Mouse (Mus musculus): ENCODE measurements at regions not wholly inside any gene's neighbourhood (a gene's known extent, or its start where the extent isn't known, plus 50 kb on each side); places are given as distances from the start of the nearest gene placed in this dataset.

- Histone ChIP-seq H3K27ac (ENCODE audit: low read depth, low read length) (peak overlapping the region; percentile 75), H3K36me3 (ENCODE audit: control insufficient read depth, insufficient read depth, low read length) (no peaks in the 10 kb centered on the region), H3K4me3 (ENCODE audit: low read depth, low read length) (no peak overlapping the region), H3K9me3 (replicated peaks; ENCODE audit: control insufficient read depth, low read length) (0 out of 2 replicates have a peak, but pooled peaks cover 5% of the 10 kb centered on the region), H3K4me1 (ENCODE audit: control insufficient read depth, insufficient read depth, low read length) (peaks cover 15% of the 10 kb centered on the region), H3K9ac (ENCODE audit: low read length) (peak overlapping the region; percentile 46), H3K4me2 (ENCODE audit: low read length) (peak overlapping the region; percentile 22), H3K27me3 (replicated peaks; ENCODE audit: control insufficient read depth, insufficient read depth, low read length) (no peaks in the 10 kb centered on the region)
- DNase-seq (ENCODE audit: low spot score): peak; percentile 91
- peak; percentile 92 for ATAC-seq
- WGBS: 2% methylated on average over 21 of the region's 21 CpGs
Measured at GRCm38 (mm10) chr19:56029428-56030281, 257.3 kb upstream of the Habp2 start.

GRCm38 (mm10) chr19:56030401-56030925 is 256.5 kb upstream of the Habp2 start:
- Histone ChIP-seq H3K36me3 (ENCODE audit: control insufficient read depth, insufficient read depth, low read length) (no peaks in the 10 kb centered on the region), H3K4me3 (ENCODE audit: low read depth, low read length) (no peak overlapping the region), H3K4me1 (ENCODE audit: control insufficient read depth, insufficient read depth, low read length) (peaks cover 15% of the 10 kb centered on the region), H3K27me3 (replicated peaks; ENCODE audit: control insufficient read depth, insufficient read depth, low read length) (no peaks in the 10 kb centered on the region), H3K27ac (ENCODE audit: low read depth, low read length) (peak overlapping the region; percentile 75), H3K4me2 (ENCODE audit: low read length) (no peak overlapping the region), H3K9me3 (replicated peaks; ENCODE audit: control insufficient read depth, low read length) (0 out of 2 replicates have a peak, but pooled peaks cover 5% of the 10 kb centered on the region), H3K9ac (ENCODE audit: low read length) (no peak overlapping the region)
- ATAC-seq (no peak), DNase-seq (ENCODE audit: low spot score) (peak; percentile 26)
- 41% methylated on average over 4 of the region's 4 CpGs for WGBS

- WGBS: 59% methylated on average over 4 of the region's 4 CpGs
- no peak for DNase-seq (ENCODE audit: low spot score)
- Histone ChIP-seq H3K9me3 (replicated peaks; ENCODE audit: control insufficient read depth, low read length) (no peaks in the 10 kb centered on the region), H3K4me3 (ENCODE audit: low read depth, low read length) (no peak overlapping the region), H3K4me1 (ENCODE audit: control insufficient read depth, insufficient read depth, low read length) (peaks cover 9% of the 10 kb centered on the region), H3K36me3 (ENCODE audit: control insufficient read depth, insufficient read depth, low read length) (no peaks in the 10 kb centered on the region), H3K4me2 (ENCODE audit: low read length) (no peak overlapping the region), H3K9ac (ENCODE audit: low read length) (no peak overlapping the region), H3K27ac (ENCODE audit: low read depth, low read length) (no peak overlapping the region), H3K27me3 (replicated peaks; ENCODE audit: control insufficient read depth, insufficient read depth, low read length) (no peaks in the 10 kb centered on the region)
- ATAC-seq: no peak
Measured at GRCm38 (mm10) chr19:56034552-56034951, 252.4 kb upstream of the Habp2 start.

GRCm38 (mm10) chr19:56037584-56037983 is 249.4 kb upstream of the Habp2 start:
- Histone ChIP-seq H3K4me2 (ENCODE audit: low read length) (no peak overlapping the region), H3K36me3 (ENCODE audit: control insufficient read depth, insufficient read depth, low read length) (no peaks in the 10 kb centered on the region), H3K27ac (ENCODE audit: low read depth, low read length) (no peak overlapping the region), H3K4me3 (ENCODE audit: low read depth, low read length) (no peak overlapping the region), H3K9me3 (replicated peaks; ENCODE audit: control insufficient read depth, low read length) (no peaks in the 10 kb centered on the region), H3K4me1 (ENCODE audit: control insufficient read depth, insufficient read depth, low read length) (no peaks in the 10 kb centered on the region), H3K27me3 (replicated peaks; ENCODE audit: control insufficient read depth, insufficient read depth, low read length) (no peaks in the 10 kb centered on the region), H3K9ac (ENCODE audit: low read length) (no peak overlapping the region)
- WGBS: 87% methylated on average over 3 of the region's 3 CpGs
- ATAC-seq: no peak
- no peak for DNase-seq (ENCODE audit: low spot score)

- peak; percentile 20 for DNase-seq (ENCODE audit: low spot score)
- Histone ChIP-seq H3K27ac (ENCODE audit: low read depth, low read length) (no peak overlapping the region), H3K27me3 (replicated peaks; ENCODE audit: control insufficient read depth, insufficient read depth, low read length) (no peaks in the 10 kb centered on the region)
Measured at GRCm38 (mm10) chr19:56039091-56040004, 247.6 kb upstream of the Habp2 start.

GRCm38 (mm10) chr19:56041930-56042329 is 245.0 kb upstream of the Habp2 start:
- Histone ChIP-seq H3K4me3 (ENCODE audit: low read depth, low read length) (no peak overlapping the region), H3K27me3 (replicated peaks; ENCODE audit: control insufficient read depth, insufficient read depth, low read length) (no peaks in the 10 kb centered on the region), H3K4me1 (ENCODE audit: control insufficient read depth, insufficient read depth, low read length) (no peaks in the 10 kb centered on the region), H3K36me3 (ENCODE audit: control insufficient read depth, insufficient read depth, low read length) (no peaks in the 10 kb centered on the region), H3K9me3 (replicated peaks; ENCODE audit: control insufficient read depth, low read length) (no peaks in the 10 kb centered on the region), H3K9ac (ENCODE audit: low read length) (no peak overlapping the region), H3K27ac (ENCODE audit: low read depth, low read length) (no peak overlapping the region), H3K4me2 (ENCODE audit: low read length) (no peak overlapping the region)
- 96% methylated on average over 3 of the region's 3 CpGs for WGBS
- no peak for ATAC-seq
- DNase-seq (ENCODE audit: low spot score): no peak

More at GRCm38 (mm10) chr19:56039091-56040004, 247.6 kb upstream of the Habp2 start:
- Histone ChIP-seq H3K9me3 (replicated peaks; ENCODE audit: control insufficient read depth, low read length) (no peaks in the 10 kb centered on the region), H3K4me2 (ENCODE audit: low read length) (no peak overlapping the region), H3K4me1 (ENCODE audit: control insufficient read depth, insufficient read depth, low read length) (no peaks in the 10 kb centered on the region), H3K4me3 (ENCODE audit: low read depth, low read length) (no peak overlapping the region), H3K9ac (ENCODE audit: low read length) (no peak overlapping the region), H3K36me3 (ENCODE audit: control insufficient read depth, insufficient read depth, low read length) (no peaks in the 10 kb centered on the region)
- no peak for ATAC-seq
- 73% methylated on average over 17 of the region's 17 CpGs for WGBS

- no peak overlapping the region for H3K4me3 ChIP-seq (ENCODE audit: low read depth, low read length)
- no peak for ATAC-seq
- H3K9me3 ChIP-seq (replicated peaks; ENCODE audit: control insufficient read depth, low read length): no peaks in the 10 kb centered on the region
- H3K27ac ChIP-seq (ENCODE audit: low read depth, low read length): no peak overlapping the region
- WGBS: 53% methylated on average over 16 of the region's 16 CpGs
- DNase-seq (ENCODE audit: low spot score): peak; percentile 33
- H3K9ac ChIP-seq (ENCODE audit: low read length): no peak overlapping the region
- no peak overlapping the region for H3K4me2 ChIP-seq (ENCODE audit: low read length)
- no peaks in the 10 kb centered on the region for H3K4me1 ChIP-seq (ENCODE audit: control insufficient read depth, insufficient read depth, low read length)
- H3K36me3 ChIP-seq (ENCODE audit: control insufficient read depth, insufficient read depth, low read length): no peaks in the 10 kb centered on the region
- no peaks in the 10 kb centered on the region for H3K27me3 ChIP-seq (replicated peaks; ENCODE audit: control insufficient read depth, insufficient read depth, low read length)
Measured at GRCm38 (mm10) chr19:56046784-56047390, 240.1 kb upstream of the Habp2 start.

- Histone ChIP-seq H3K9ac (ENCODE audit: low read length) (no peak overlapping the region), H3K4me2 (ENCODE audit: low read length) (no peak overlapping the region), H3K36me3 (ENCODE audit: control insufficient read depth, insufficient read depth, low read length) (no peaks in the 10 kb centered on the region), H3K4me3 (ENCODE audit: low read depth, low read length) (no peak overlapping the region), H3K9me3 (replicated peaks; ENCODE audit: control insufficient read depth, low read length) (no peaks in the 10 kb centered on the region), H3K4me1 (ENCODE audit: control insufficient read depth, insufficient read depth, low read length) (no peaks in the 10 kb centered on the region), H3K27me3 (replicated peaks; ENCODE audit: control insufficient read depth, insufficient read depth, low read length) (no peaks in the 10 kb centered on the region), H3K27ac (ENCODE audit: low read depth, low read length) (no peak overlapping the region)
- WGBS: 94% methylated on average over 8 of the region's 8 CpGs
- ATAC-seq: no peak
- DNase-seq (ENCODE audit: low spot score): no peak
Measured at GRCm38 (mm10) chr19:56054186-56054585, 232.8 kb upstream of the Habp2 start.
